Mouse (Mus musculus) small intestine, adult 2 months (tissue): ENCODE measurements around the gene App. TPM values are rescaled to one million over a fixed set of nuclear protein-coding genes. Genes with fewer than 3 reads are reported as not detected.

Experiments
- H3K27ac ChIP-seq: fragments of 200-500 bp; 2 replicates; pipeline ENCODE4 v1.5.1; 2012; ENCODE audit warnings: low read depth, low read length, control low read depth, inconsistent platforms; ENCODE audit not compliant: insufficient read depth
- H3K27me3 ChIP-seq: fragments of 200-500 bp; 2 replicates; pipeline ENCODE4 v1.6.1; 2012; ENCODE audit warnings: mild to moderate bottlenecking, moderate library complexity, low read length, inconsistent platforms; ENCODE audit not compliant: control insufficient read depth, insufficient read depth
- H3K36me3 ChIP-seq: fragments of 200-500 bp; 2 replicates; pipeline ENCODE4 v1.6.1; 2012; ENCODE audit warnings: mild to moderate bottlenecking, low read length, control low read depth, inconsistent platforms; ENCODE audit not compliant: control insufficient read depth, insufficient read depth
- H3K4me1 ChIP-seq: fragments of 200-500 bp; 2 replicates; pipeline ENCODE4 v1.6.1; 2012; ENCODE audit warnings: low read length, inconsistent platforms, mixed read lengths; ENCODE audit not compliant: control insufficient read depth, insufficient read depth, insufficient read length
- H3K4me3 ChIP-seq: fragments of 200-500 bp; 2 replicates; pipeline ENCODE4 v1.5.1; 2012; ENCODE audit warnings: low read depth, mild to moderate bottlenecking, control low read depth, inconsistent platforms, low read length, moderate library complexity
- CTCF ChIP-seq: fragments of 200-500 bp; IDR thresholded peaks from 2 replicates; pipeline ENCODE4 v1.5.1; 2012; ENCODE audit warnings: low read depth, mild to moderate bottlenecking, control low read depth, inconsistent platforms, low read length, moderate library complexity, mixed read lengths; ENCODE audit not compliant: insufficient replicate concordance, insufficient read length; ENCODE audit errors: extremely low read depth
- POLR2A ChIP-seq: fragments of 200-500 bp; IDR thresholded peaks from 2 replicates; pipeline ENCODE4 v1.6.1; 2012; ENCODE audit warnings: low read depth, mild to moderate bottlenecking, control low read depth, inconsistent platforms, low read length, moderate library complexity
- WGBS: fragments of 180-500 bp; shearing (Covaris S2); methylation state at CpG from one replicate; pipeline ENCODE4 v1.1.7; 2018; 5-methylcytosine and 5-hydroxymethylcytosine counted together
- polyA plus RNA-seq: library from polyadenylated mRNA; depleted of rRNA; stranded (reverse); fragments of >200 nt; gene quantifications from 2 replicates; pipeline ENCODE4 v1.2.3, GENCODE M21; 2012; rRNA removed

App gene
- 133 and 387 TPM in 2 replicates for polyA plus RNA-seq

DNA sequence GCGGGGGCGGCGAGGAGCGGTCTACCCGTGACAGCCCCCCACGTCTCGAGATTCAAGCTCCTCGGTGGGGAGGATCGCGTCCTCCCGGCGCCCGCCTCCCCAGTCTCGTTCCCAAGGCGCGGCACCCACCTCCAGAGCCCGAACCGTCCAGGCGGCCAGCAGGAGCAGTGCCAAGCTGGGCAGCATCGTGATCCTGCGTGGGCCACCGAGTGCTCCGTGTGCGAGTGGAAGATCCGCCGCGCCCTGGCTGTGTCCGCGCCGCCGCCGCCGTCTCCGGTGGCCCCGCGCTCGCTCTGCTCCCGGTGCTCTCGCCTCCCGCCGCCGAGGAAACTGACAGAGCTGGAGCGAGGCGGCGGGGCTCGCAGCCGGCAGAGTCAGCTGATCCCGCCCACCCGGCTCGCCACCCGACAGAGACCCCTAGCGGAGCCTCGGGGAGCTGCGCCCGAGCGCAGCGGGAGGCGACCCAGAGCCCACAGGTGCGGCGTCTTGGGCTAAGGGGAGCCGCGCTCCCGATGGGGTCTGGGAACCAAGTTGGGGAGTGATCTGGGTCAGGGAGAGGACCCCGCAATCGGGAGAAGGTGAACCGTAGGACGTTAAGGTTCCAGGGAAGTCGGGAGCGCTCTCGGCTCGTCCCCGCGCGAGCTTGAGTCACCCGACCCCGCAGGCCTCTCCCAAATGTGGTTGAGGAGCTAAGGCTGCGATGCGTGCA, at the start of gene App:
Gene App (minus strand): TSS at position 394 of the 709 bp plus-strand sequence.
- H3K36me3 ChIP-seq, result no peaks in the 10 kb centered on the region
- under 1% methylated on average over 78 of the region's 78 CpGs for WGBS
- peak within 1 kb of the TSS; percentile 88 for H3K4me3 ChIP-seq
- H3K27me3 ChIP-seq, result no peaks in the 10 kb centered on the region
- H3K4me1 ChIP-seq, result peaks cover 16% of the 10 kb centered on the region; the same call in 1 of the 2 replicates
- TF ChIP-seq POLR2A (peak; percentile 74), CTCF (peak; percentile 79)
- peak within 1 kb of the TSS; percentile 63 for H3K27ac ChIP-seq

DNA sequence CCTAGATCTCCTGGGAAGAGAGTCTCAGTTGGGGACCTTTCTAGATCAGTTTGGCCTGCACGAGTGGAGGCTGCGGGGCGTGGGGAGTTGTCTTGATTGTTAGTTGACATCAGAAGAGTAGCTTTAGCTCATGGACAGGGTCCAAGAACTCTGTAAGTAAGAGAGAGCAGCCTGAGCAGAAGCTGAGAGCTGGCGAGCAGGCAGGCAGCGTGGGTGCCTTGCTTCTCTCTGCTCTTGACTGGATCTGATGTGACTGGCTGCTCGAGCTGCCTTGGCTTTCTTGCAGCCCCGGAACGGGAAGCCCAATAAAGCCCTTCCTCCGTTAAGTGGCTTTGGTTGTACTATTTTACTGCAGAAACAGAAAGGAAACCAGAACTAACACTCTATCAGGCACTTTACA, 42.3 kb upstream of the App start:
- no peaks in the 10 kb centered on the region for H3K36me3 ChIP-seq
- no peaks in the 10 kb centered on the region for H3K27me3 ChIP-seq
- no peak overlapping the region for H3K27ac ChIP-seq
- 44% methylated on average over 9 of the region's 9 CpGs for WGBS
- H3K4me3 ChIP-seq, result no peak overlapping the region
- no peak for TF ChIP-seq CTCF
- no peak for TF ChIP-seq POLR2A
- H3K4me1 ChIP-seq, result peaks cover 3% of the 10 kb centered on the region; the same call in 1 of the 2 replicates

DNA sequence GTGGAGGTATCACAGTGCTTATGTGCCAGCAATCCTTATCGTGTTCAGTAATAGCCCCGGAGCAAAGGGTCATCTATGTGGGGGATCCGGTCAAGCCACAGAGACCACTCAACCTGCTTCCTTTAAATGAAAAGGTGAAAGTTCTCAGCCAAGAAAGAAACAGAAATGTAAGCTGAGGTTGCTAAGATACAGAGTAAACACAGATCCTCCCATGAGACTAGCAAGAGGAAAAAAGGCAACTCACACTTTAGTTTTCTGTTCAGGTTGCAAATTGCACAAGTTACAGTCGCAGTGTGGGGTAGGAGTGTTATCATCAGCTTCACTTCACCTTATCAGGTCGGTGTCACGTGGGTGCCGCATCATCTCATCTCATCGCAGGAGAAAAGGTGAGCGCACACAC, 41.6 kb upstream of the App start:
- WGBS, result 21% methylated on average over 9 of the region's 9 CpGs
- Histone ChIP-seq H3K27ac (no peak overlapping the region), H3K36me3 (no peaks in the 10 kb centered on the region), H3K4me3 (no peak overlapping the region), H3K4me1 (peaks cover 3% of the 10 kb centered on the region; the same call in 1 of the 2 replicates), H3K27me3 (no peaks in the 10 kb centered on the region)
- no peak for TF ChIP-seq POLR2A
- TF ChIP-seq CTCF, result no peak

- Histone ChIP-seq H3K27ac (no peak overlapping the region), H3K27me3 (no peaks in the 10 kb centered on the region), H3K4me3 (no peak overlapping the region), H3K4me1 (no peaks in the 10 kb centered on the region), H3K36me3 (no peaks in the 10 kb centered on the region)
- 80% methylated on average over 6 of the region's 6 CpGs for WGBS
- TF ChIP-seq CTCF (no peak), POLR2A (no peak)
Observed at GRCm38 (mm10) chr16:85195622-85196021, 22.1 kb upstream of the App start.

DNA sequence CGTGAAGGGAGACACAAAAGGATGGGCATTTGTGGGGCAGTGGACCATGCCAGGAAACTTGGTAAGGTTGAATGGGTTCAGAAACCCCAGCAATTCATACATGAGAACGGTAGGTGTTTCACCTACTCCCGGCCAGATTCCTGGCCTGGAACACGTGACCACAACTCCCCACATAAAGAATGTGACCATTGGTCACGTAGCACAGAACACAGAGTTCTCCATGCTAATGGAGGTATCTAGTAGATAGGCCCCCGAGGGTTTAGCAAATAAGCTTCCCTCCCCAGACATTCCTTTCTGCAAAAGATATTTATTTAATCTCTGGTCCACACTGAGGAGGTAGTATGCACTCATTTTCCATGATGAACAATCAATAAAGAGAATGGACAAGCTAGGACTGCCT, 21.6 kb upstream of the App start:
- no peaks in the 10 kb centered on the region for H3K27me3 ChIP-seq
- WGBS, result 76% methylated on average over 6 of the region's 6 CpGs
- no peaks in the 10 kb centered on the region for H3K4me1 ChIP-seq
- H3K4me3 ChIP-seq, result no peak overlapping the region
- no peak for TF ChIP-seq POLR2A
- no peak for TF ChIP-seq CTCF
- no peaks in the 10 kb centered on the region for H3K36me3 ChIP-seq
- H3K27ac ChIP-seq, result no peak overlapping the region

- no peaks in the 10 kb centered on the region for H3K36me3 ChIP-seq
- 69% methylated on average over 3 of the region's 3 CpGs for WGBS
Observed at GRCm38 (mm10) chr16:85181502-85181901, 7.9 kb upstream of the App start.

DNA sequence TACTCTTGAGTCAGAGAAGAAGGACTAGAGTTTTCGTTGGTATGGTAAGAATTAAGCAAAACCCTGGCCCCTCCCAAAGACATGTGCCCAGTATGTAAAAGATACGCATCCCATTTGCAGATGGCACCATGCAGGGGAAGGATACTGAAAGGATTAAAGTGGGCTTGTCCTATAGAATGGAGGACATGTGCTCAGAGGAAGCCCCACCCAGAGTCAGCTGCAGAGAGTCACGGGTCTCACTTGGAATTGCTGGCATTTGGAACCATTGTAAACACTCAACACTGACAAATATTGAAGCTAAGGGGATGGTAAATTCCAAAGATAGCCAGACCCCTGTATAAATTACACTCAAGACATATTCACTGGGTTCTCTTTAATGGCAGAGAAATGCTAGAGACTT, 7.1 kb upstream of the App start:
- peaks cover 2% of the 10 kb centered on the region; the same call in 1 of the 2 replicates for H3K4me1 ChIP-seq
- WGBS, result 82% methylated on average over 3 of the region's 3 CpGs
- TF ChIP-seq POLR2A (no peak), CTCF (no peak)

More at GRCm38 (mm10) chr16:85181502-85181901, 7.9 kb upstream of the App start:
- Histone ChIP-seq H3K4me1 (peaks cover 2% of the 10 kb centered on the region; the same call in 1 of the 2 replicates), H3K4me3 (no peak overlapping the region), H3K27me3 (no peaks in the 10 kb centered on the region), H3K27ac (no peak overlapping the region)
- no peak for TF ChIP-seq CTCF
- TF ChIP-seq POLR2A, result no peak

More for the DNA sequence above, 7.1 kb upstream of the App start:
- Histone ChIP-seq H3K4me3 (no peak overlapping the region), H3K27ac (no peak overlapping the region), H3K27me3 (no peaks in the 10 kb centered on the region), H3K36me3 (no peaks in the 10 kb centered on the region)
